Mouse (Mus musculus) embryonic facial prominence, embryonic 10.5 days (tissue): ENCODE data around the gene Olfr194. TPM values are rescaled to one million over a fixed set of nuclear protein-coding genes. Genes with fewer than 3 reads are reported as not detected.

Experiments
- DNase-seq: peaks from one replicate; pipeline ENCODE4 v3.0.0-alpha.2; 2017; ENCODE audit warnings: low spot score
- H3K27ac ChIP-seq: fragments of 300-500 bp; sonication (generic); replicated peaks from 2 replicates; pipeline ENCODE4 v1.5.1; 2016; ENCODE audit warnings: mild to moderate bottlenecking
- H3K27me3 ChIP-seq: fragments of 300-500 bp; sonication (generic); replicated peaks from 2 replicates; pipeline ENCODE4 v1.6.1; 2016; ENCODE audit warnings: low read depth, mild to moderate bottlenecking; ENCODE audit not compliant: poor library complexity, severe bottlenecking
- H3K36me3 ChIP-seq: fragments of 300-500 bp; sonication (generic); replicated peaks from 2 replicates; pipeline ENCODE4 v1.6.1; 2016; ENCODE audit warnings: mild to moderate bottlenecking, moderate library complexity
- H3K4me1 ChIP-seq: fragments of 300-500 bp; sonication (generic); 2 replicates; pipeline ENCODE4 v1.6.1; 2016
- H3K4me3 ChIP-seq: fragments of 300-500 bp; sonication (generic); 2 replicates; pipeline ENCODE4 v1.5.1; 2016; ENCODE audit warnings: mild to moderate bottlenecking, moderate library complexity
- H3K9me3 ChIP-seq: fragments of 300-500 bp; sonication (generic); 2 replicates; pipeline ENCODE4 v1.6.1; 2016; ENCODE audit warnings: mild to moderate bottlenecking
- polyA plus RNA-seq: library from polyadenylated mRNA; unstranded; fragments of >200 nt; fragmentation: Nextera tagmentation; extraction: Ambion mirVana; gene quantifications from 2 replicates; pipeline ENCODE4 v1.2.1, GENCODE M21; 2016

The Olfr194 gene
- polyA plus RNA-seq, 1 experiment from 2014 or later = not detected

DNA sequence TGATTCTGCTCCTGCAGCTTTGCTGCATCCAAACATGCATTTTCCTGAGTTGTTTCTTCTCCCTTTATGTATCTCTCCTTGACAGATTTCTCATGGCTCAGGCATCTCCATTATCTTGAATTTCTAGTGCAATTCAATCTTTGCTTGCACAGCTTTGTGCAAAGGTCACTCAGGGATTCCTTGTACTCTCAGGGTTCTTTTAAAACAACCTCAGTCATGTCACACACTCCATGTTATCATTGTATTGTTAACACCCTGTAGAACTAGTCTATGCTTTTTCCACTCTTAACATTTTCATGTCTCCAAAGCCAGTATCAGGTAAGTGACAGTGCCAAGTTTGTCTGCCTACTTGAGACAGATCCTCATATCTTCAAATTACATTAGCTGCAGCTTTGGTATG lies 49.1 kb downstream of the Olfr194 start:
- Histone ChIP-seq H3K27ac (no peak overlapping the region), H3K4me1 (no peaks in the 10 kb centered on the region), H3K9me3 (no peaks in the 10 kb centered on the region), H3K36me3 (no peaks in the 10 kb centered on the region), H3K4me3 (no peak overlapping the region), H3K27me3 (no peaks in the 10 kb centered on the region)
- no peak for DNase-seq

Other genes with a start within 250 kb of the Olfr194 start
- gene Olfr177, start 246.3 kb downstream of the Olfr194 start, polyA plus RNA-seq = not detected in 2 replicates
- not detected in 2 replicates for gene Olfr178, start 229.0 kb downstream of the Olfr194 start, polyA plus RNA-seq
- gene Olfr181, start 192.3 kb downstream of the Olfr194 start, polyA plus RNA-seq = not detected in 2 replicates
- not detected in 2 replicates for gene Olfr180, start 191.7 kb downstream of the Olfr194 start, polyA plus RNA-seq
- gene Olfr183, start 125.7 kb downstream of the Olfr194 start, polyA plus RNA-seq = not detected in 2 replicates
- not detected in 2 replicates for gene Olfr186, start 90.8 kb downstream of the Olfr194 start, polyA plus RNA-seq
- not detected in 2 replicates for gene Olfr187, start 81.3 kb downstream of the Olfr194 start, polyA plus RNA-seq
- not detected in 2 replicates for gene Olfr190, start 43.1 kb downstream of the Olfr194 start, polyA plus RNA-seq
- gene Olfr191, start 31.2 kb downstream of the Olfr194 start, polyA plus RNA-seq = not detected in 2 replicates
- gene Olfr193, start 9.2 kb downstream of the Olfr194 start, polyA plus RNA-seq = not detected in 2 replicates
- not detected in 2 replicates for gene Olfr195, start 26.0 kb upstream of the Olfr194 start, polyA plus RNA-seq
- not detected in 2 replicates for gene Olfr196, start 49.4 kb upstream of the Olfr194 start, polyA plus RNA-seq
- not detected in 2 replicates for gene Olfr198, start 82.5 kb upstream of the Olfr194 start, polyA plus RNA-seq
- gene Olfr199, start 98.7 kb upstream of the Olfr194 start, polyA plus RNA-seq = not detected in 2 replicates
- not detected in 2 replicates for gene Olfr201, start 151.6 kb upstream of the Olfr194 start, polyA plus RNA-seq
- gene Olfr202, start 165.7 kb upstream of the Olfr194 start, polyA plus RNA-seq = not detected in 2 replicates
- not detected in 2 replicates for gene Olfr203, start 177.8 kb upstream of the Olfr194 start, polyA plus RNA-seq
- gene Olfr204, start 197.2 kb upstream of the Olfr194 start, polyA plus RNA-seq = not detected in 2 replicates
- not detected in 2 replicates for gene Olfr205, start 210.1 kb upstream of the Olfr194 start, polyA plus RNA-seq
- not detected in 2 replicates for gene Olfr206, start 228.2 kb upstream of the Olfr194 start, polyA plus RNA-seq
- gene Olfr209, start 242.9 kb upstream of the Olfr194 start, polyA plus RNA-seq = not detected in 2 replicates